Mouse (Mus musculus): ENCODE measurements at regions not wholly inside any gene's neighbourhood (a gene's known extent, or its start where the extent isn't known, plus 50 kb on each side); places are given as distances from the start of the nearest gene placed in this dataset.

- DNase-seq (ENCODE audit: low spot score), result no peak
Observed at GRCm38 (mm10) chr8:29913576-29913975, 2466.1 kb downstream of the Poteg start.

- DNase-seq (ENCODE audit: low spot score), result peak; percentile 60
Observed at GRCm38 (mm10) chr8:29920486-29920885, 2473.0 kb downstream of the Poteg start.

GRCm38 (mm10) chr8:29928257-29928656 is 2480.8 kb downstream of the Poteg start:
- DNase-seq (ENCODE audit: low spot score), result no peak

GRCm38 (mm10) chr8:29961322-29961721 is 2513.9 kb downstream of the Poteg start:
- no peak for DNase-seq (ENCODE audit: low spot score)

GRCm38 (mm10) chr8:29976651-29977350 is 2529.3 kb downstream of the Poteg start:
- no peak for DNase-seq (ENCODE audit: low spot score)

GRCm38 (mm10) chr8:29978585-29979505 is 2531.4 kb downstream of the Poteg start:
- no peak for DNase-seq (ENCODE audit: low spot score)

GRCm38 (mm10) chr8:29992549-29992948 is 2545.1 kb downstream of the Poteg start:
- DNase-seq (ENCODE audit: low spot score), result peak; percentile 63

GRCm38 (mm10) chr8:29999413-29999812 is 2551.9 kb downstream of the Poteg start:
- DNase-seq (ENCODE audit: low spot score), result no peak
